Mouse (Mus musculus): Measurements from ENCODE around the gene Gm45837. TPM values are rescaled to one million over a fixed set of nuclear protein-coding genes. Genes with fewer than 3 reads are reported as not detected.

The Gm45837 gene
- polyA plus RNA-seq, 1 experiment from 2014 or later, result 4.2 TPM

DNA sequence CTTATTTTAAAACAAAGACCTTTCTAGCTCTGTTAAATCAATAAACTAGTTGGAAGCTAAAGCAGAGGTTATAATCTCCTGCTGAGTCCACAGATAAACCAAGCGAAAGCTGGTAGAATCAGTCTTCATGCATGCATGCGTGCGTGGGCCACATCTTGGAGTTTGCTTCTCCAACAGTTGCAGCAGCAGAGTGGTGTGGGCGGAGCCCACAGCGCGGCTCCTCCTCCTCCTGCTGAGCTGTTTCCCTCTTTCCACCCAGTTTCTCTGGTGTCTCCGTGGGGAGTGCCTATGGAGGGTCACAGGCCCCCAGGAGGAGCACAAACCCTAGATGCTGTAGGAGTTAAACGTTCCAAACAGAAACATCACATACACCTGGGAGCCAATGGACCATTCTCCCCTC, 126.9 kb downstream of the Gm45837 start:
- H3K4me3 ChIP-seq (ENCODE audit: low read depth, low read length), result no peak overlapping the region
- no peak for ATAC-seq (replicated peaks; ENCODE audit: insufficient number of reproducible peaks, low FRiP score, low TSS enrichment, low read depth)
- no peaks in the 10 kb centered on the region for H3K9me3 ChIP-seq (replicated peaks; ENCODE audit: control insufficient read depth, low read length)
- H3K4me1 ChIP-seq (ENCODE audit: control insufficient read depth, insufficient read depth, low read length), result no peaks in the 10 kb centered on the region
- H3K27me3 ChIP-seq (ENCODE audit: control insufficient read depth, insufficient read depth, low read length), result no peaks in the 10 kb centered on the region
- no peak for DNase-seq (ENCODE audit: low spot score)
- WGBS, result 53% methylated on average over 8 of the region's 8 CpGs
- H3K4me2 ChIP-seq (ENCODE audit: low read depth, low read length), result no peak overlapping the region
- H3K36me3 ChIP-seq (replicated peaks; ENCODE audit: control insufficient read depth, insufficient read depth, low read depth, low read length), result no peaks in the 10 kb centered on the region
- H3K9ac ChIP-seq (replicated peaks; ENCODE audit: low read length), result no peak overlapping the region
- no peak overlapping the region for H3K27ac ChIP-seq (replicated peaks; ENCODE audit: low read depth, low read length)

DNA sequence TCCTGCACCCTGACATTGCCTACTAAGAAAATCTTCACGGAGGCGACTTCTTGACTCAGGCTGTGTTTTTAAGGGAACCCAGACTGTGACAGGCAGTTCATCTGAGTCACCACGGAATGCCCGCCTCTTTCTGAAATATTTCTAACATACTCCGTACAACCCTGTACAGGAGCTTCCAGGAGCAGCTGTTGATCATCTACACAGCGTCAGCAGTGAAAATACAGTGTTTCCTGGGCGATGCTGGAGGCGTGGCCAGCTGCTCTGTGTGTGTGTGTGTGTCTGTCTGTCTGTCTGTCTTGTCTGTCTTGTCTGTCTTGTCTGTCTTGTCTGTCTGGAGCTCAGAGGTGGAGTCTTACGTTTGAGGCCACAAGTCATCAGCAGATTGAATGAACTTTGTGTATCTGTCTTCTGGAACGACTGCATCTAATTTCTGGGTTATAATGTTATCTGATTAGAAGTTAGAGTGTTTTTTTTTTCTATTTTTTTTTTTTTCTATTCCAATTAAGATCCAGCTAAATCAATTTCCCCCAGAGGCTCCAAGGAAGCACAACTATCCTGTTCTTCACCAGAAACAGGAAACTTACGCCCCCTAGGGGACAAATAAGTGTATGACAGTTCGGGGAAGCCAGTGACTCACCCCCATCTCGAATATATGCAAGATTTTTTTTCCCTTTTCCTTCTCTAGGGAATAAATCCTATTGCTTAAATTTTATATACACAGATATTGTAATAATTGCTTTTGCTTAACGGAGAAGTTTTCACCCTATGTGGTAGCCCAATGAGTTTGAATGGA, 127.7 kb downstream of the Gm45837 start:
- no peaks in the 10 kb centered on the region for H3K4me1 ChIP-seq (ENCODE audit: control insufficient read depth, insufficient read depth, low read length)
- H3K36me3 ChIP-seq (replicated peaks; ENCODE audit: control insufficient read depth, insufficient read depth, low read depth, low read length), result no peaks in the 10 kb centered on the region
- ATAC-seq (replicated peaks; ENCODE audit: insufficient number of reproducible peaks, low FRiP score, low TSS enrichment, low read depth) (no peak), DNase-seq (ENCODE audit: low spot score) (peak; percentile 58)
- H3K4me3 ChIP-seq (ENCODE audit: low read depth, low read length), result no peak overlapping the region
- H3K27me3 ChIP-seq (ENCODE audit: control insufficient read depth, insufficient read depth, low read length), result no peaks in the 10 kb centered on the region
- H3K9me3 ChIP-seq (replicated peaks; ENCODE audit: control insufficient read depth, low read length), result no peaks in the 10 kb centered on the region
- 57% methylated on average over 14 of the region's 14 CpGs for WGBS
- no peak overlapping the region for H3K9ac ChIP-seq (replicated peaks; ENCODE audit: low read length)
- H3K27ac ChIP-seq (replicated peaks; ENCODE audit: low read depth, low read length), result no peak overlapping the region
- no peak overlapping the region for H3K4me2 ChIP-seq (ENCODE audit: low read depth, low read length)

DNA sequence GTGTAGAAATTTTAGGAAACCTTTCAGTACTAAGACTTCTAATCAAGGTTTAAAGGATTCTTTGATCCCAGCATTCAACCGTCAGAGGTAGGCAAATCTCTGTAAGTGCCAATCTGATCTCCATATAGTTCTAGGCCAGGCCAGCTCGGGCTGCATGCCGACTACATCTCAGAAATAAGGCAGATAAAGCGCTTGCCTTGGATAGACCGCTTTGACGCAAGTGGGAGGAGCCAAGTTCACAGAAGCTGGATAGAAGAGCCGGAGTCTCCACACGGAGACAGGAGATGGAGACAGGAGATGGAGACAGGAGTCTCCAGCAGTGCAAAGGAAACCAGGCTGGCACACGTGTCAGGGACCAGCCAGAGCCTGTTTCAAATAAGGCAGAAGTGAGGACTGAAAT, 129.1 kb downstream of the Gm45837 start:
- Histone ChIP-seq H3K27ac (replicated peaks; ENCODE audit: low read depth, low read length) (no peak overlapping the region), H3K27me3 (ENCODE audit: control insufficient read depth, insufficient read depth, low read length) (no peaks in the 10 kb centered on the region), H3K9ac (replicated peaks; ENCODE audit: low read length) (no peak overlapping the region), H3K4me3 (ENCODE audit: low read depth, low read length) (no peak overlapping the region), H3K9me3 (replicated peaks; ENCODE audit: control insufficient read depth, low read length) (no peaks in the 10 kb centered on the region), H3K36me3 (replicated peaks; ENCODE audit: control insufficient read depth, insufficient read depth, low read depth, low read length) (no peaks in the 10 kb centered on the region), H3K4me1 (ENCODE audit: control insufficient read depth, insufficient read depth, low read length) (no peaks in the 10 kb centered on the region), H3K4me2 (ENCODE audit: low read depth, low read length) (no peak overlapping the region)
- ATAC-seq (replicated peaks; ENCODE audit: insufficient number of reproducible peaks, low FRiP score, low TSS enrichment, low read depth) (no peak), DNase-seq (ENCODE audit: low spot score) (no peak)
- 54% methylated on average over 9 of the region's 9 CpGs for WGBS

DNA sequence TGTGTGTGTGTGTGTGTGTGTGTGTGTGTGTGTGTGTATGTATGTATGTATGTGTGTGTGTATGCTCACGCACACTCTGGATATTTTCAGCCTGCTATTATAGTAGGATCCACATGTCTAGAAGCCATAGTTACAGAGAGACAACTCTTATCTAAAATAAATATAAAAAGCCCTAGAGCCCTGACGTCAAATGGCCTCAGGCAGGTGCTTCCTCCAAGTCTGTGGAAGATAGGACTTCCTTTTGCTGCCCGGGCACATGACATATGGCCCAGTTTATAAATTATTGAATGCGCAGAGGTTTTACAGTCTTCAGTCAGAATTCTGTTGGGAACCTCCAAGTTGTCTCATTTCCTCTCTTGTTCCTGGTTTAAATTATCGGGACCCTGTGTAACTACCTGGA, 130.0 kb downstream of the Gm45837 start:
- H3K36me3 ChIP-seq (replicated peaks; ENCODE audit: control insufficient read depth, insufficient read depth, low read depth, low read length), result no peaks in the 10 kb centered on the region
- no peaks in the 10 kb centered on the region for H3K9me3 ChIP-seq (replicated peaks; ENCODE audit: control insufficient read depth, low read length)
- ATAC-seq (replicated peaks; ENCODE audit: insufficient number of reproducible peaks, low FRiP score, low TSS enrichment, low read depth), result no peak
- 70% methylated on average over 5 of the region's 5 CpGs for WGBS
- no peak for DNase-seq (ENCODE audit: low spot score)
- no peak overlapping the region for H3K4me2 ChIP-seq (ENCODE audit: low read depth, low read length)
- H3K9ac ChIP-seq (replicated peaks; ENCODE audit: low read length), result no peak overlapping the region
- H3K4me1 ChIP-seq (ENCODE audit: control insufficient read depth, insufficient read depth, low read length), result no peaks in the 10 kb centered on the region
- no peak overlapping the region for H3K4me3 ChIP-seq (ENCODE audit: low read depth, low read length)
- H3K27me3 ChIP-seq (ENCODE audit: control insufficient read depth, insufficient read depth, low read length), result no peaks in the 10 kb centered on the region
- H3K27ac ChIP-seq (replicated peaks; ENCODE audit: low read depth, low read length), result no peak overlapping the region

DNA sequence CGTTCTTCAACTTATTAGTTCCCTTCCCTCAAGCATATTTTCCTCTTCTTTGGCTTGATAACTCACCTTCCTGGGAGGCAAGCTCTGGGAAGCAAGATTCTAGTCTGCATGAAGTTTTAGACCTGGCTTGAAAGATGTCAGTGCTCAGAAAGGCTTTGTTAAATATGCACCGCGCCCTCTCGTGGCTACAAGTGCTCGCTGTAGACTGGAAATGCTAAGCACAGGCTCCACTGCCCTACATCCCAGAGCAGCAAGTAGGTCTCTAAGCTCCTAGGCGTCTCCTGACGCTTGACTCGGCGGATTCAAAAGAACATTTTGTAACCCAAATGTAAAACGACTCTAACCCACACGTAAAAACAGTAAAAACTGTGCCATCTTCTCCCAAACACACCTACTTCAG, 130.4 kb downstream of the Gm45837 start:
- no peak overlapping the region for H3K27ac ChIP-seq (replicated peaks; ENCODE audit: low read depth, low read length)
- H3K36me3 ChIP-seq (replicated peaks; ENCODE audit: control insufficient read depth, insufficient read depth, low read depth, low read length), result no peaks in the 10 kb centered on the region
- no peaks in the 10 kb centered on the region for H3K9me3 ChIP-seq (replicated peaks; ENCODE audit: control insufficient read depth, low read length)
- DNase-seq (ENCODE audit: low spot score), result peak; percentile 89
- ATAC-seq (replicated peaks; ENCODE audit: insufficient number of reproducible peaks, low FRiP score, low TSS enrichment, low read depth), result no peak
- WGBS, result 3% methylated on average over 11 of the region's 11 CpGs
- H3K4me1 ChIP-seq (ENCODE audit: control insufficient read depth, insufficient read depth, low read length), result no peaks in the 10 kb centered on the region
- no peak overlapping the region for H3K4me3 ChIP-seq (ENCODE audit: low read depth, low read length)
- no peak overlapping the region for H3K9ac ChIP-seq (replicated peaks; ENCODE audit: low read length)
- H3K4me2 ChIP-seq (ENCODE audit: low read depth, low read length), result no peak overlapping the region
- no peaks in the 10 kb centered on the region for H3K27me3 ChIP-seq (ENCODE audit: control insufficient read depth, insufficient read depth, low read length)

DNA sequence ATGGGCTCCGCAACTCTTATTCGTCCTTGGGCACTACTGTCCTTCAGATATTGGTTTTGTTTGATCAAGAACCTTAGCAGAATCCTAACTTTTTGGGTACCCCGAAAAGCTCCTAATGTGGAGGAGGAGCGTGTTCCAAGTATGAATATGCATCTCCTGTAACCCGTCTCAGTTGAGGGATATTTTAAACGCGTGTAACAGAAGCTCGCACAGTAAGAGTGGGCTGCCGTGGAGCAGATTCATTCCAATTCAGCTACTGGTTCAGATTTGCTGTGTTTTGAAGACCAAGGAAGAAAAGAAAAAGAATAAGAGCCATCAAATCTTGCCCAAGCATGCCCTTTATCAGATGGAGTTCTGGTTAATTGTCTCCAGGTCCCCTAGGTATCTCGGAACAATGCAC, 131.0 kb downstream of the Gm45837 start:
- Histone ChIP-seq H3K27ac (replicated peaks; ENCODE audit: low read depth, low read length) (no peak overlapping the region), H3K9me3 (replicated peaks; ENCODE audit: control insufficient read depth, low read length) (no peaks in the 10 kb centered on the region), H3K4me1 (ENCODE audit: control insufficient read depth, insufficient read depth, low read length) (no peaks in the 10 kb centered on the region), H3K4me3 (ENCODE audit: low read depth, low read length) (no peak overlapping the region), H3K36me3 (replicated peaks; ENCODE audit: control insufficient read depth, insufficient read depth, low read depth, low read length) (no peaks in the 10 kb centered on the region), H3K4me2 (ENCODE audit: low read depth, low read length) (no peak overlapping the region), H3K27me3 (ENCODE audit: control insufficient read depth, insufficient read depth, low read length) (no peaks in the 10 kb centered on the region), H3K9ac (replicated peaks; ENCODE audit: low read length) (no peak overlapping the region)
- ATAC-seq (replicated peaks; ENCODE audit: insufficient number of reproducible peaks, low FRiP score, low TSS enrichment, low read depth) (no peak), DNase-seq (ENCODE audit: low spot score) (no peak)
- 75% methylated on average over 10 of the region's 10 CpGs for WGBS

DNA sequence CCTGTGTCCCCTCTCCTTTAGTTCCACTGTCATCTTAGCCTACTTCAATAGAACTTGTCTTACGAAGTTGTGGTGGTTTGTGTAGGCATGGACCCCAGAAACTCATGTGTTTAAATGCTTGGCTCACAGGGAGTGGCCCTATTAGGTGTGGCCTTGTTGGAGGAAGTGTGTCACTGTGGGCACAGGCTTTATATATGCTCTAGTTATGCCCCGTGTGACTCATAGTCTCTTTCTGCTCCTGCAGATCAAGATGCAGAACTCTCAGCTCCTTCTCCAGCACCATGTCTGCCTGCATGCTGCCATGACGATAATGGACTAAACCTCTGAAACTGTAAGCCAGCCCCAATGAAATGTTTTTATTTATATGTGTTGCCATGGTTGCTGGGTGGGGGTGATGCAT, 137.0 kb downstream of the Gm45837 start:
- no peaks in the 10 kb centered on the region for H3K27me3 ChIP-seq (ENCODE audit: control insufficient read depth, insufficient read depth, low read length)
- DNase-seq (ENCODE audit: low spot score) (no peak), ATAC-seq (replicated peaks; ENCODE audit: insufficient number of reproducible peaks, low FRiP score, low TSS enrichment, low read depth) (no peak)
- H3K27ac ChIP-seq (replicated peaks; ENCODE audit: low read depth, low read length), result no peak overlapping the region
- H3K36me3 ChIP-seq (replicated peaks; ENCODE audit: control insufficient read depth, insufficient read depth, low read depth, low read length), result no peaks in the 10 kb centered on the region
- no peak overlapping the region for H3K4me3 ChIP-seq (ENCODE audit: low read depth, low read length)
- no peak overlapping the region for H3K9ac ChIP-seq (replicated peaks; ENCODE audit: low read length)
- no peaks in the 10 kb centered on the region for H3K4me1 ChIP-seq (ENCODE audit: control insufficient read depth, insufficient read depth, low read length)
- no peak overlapping the region for H3K4me2 ChIP-seq (ENCODE audit: low read depth, low read length)
- 82% methylated on average over 3 of the region's 3 CpGs for whole genome bisulfite sequencing
- H3K9me3 ChIP-seq (replicated peaks; ENCODE audit: control insufficient read depth, low read length), result no peaks in the 10 kb centered on the region

DNA sequence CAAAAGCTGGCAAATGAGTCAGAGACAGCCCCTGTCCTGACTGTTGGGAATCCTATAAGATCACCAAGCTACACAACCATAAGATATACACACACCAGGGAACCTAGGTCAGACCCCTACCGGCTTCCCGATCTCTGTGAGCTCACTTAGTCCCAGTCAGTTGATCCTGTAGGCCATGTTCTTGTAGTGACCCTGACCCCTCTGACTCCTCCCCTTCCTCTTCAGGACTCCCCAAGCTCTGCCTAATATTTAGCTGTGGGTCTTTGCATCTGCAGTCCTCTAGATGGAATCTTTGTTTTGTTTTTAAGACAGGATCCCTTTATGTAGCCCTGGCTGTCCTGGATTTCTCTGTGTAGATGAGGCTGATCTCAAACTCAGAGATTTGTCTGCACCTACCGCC, 138.6 kb downstream of the Gm45837 start:
- 68% methylated on average over 3 of the region's 3 CpGs for WGBS
- no peak overlapping the region for H3K4me2 ChIP-seq (ENCODE audit: low read depth, low read length)
- no peaks in the 10 kb centered on the region for H3K27me3 ChIP-seq (ENCODE audit: control insufficient read depth, insufficient read depth, low read length)
- H3K4me3 ChIP-seq (ENCODE audit: low read depth, low read length), result no peak overlapping the region
- no peaks in the 10 kb centered on the region for H3K4me1 ChIP-seq (ENCODE audit: control insufficient read depth, insufficient read depth, low read length)
- no peaks in the 10 kb centered on the region for H3K36me3 ChIP-seq (replicated peaks; ENCODE audit: control insufficient read depth, insufficient read depth, low read depth, low read length)
- no peak overlapping the region for H3K9ac ChIP-seq (replicated peaks; ENCODE audit: low read length)
- ATAC-seq (replicated peaks; ENCODE audit: insufficient number of reproducible peaks, low FRiP score, low TSS enrichment, low read depth), result no peak
- DNase-seq (ENCODE audit: low spot score), result no peak
- H3K27ac ChIP-seq (replicated peaks; ENCODE audit: low read depth, low read length), result no peak overlapping the region
- H3K9me3 ChIP-seq (replicated peaks; ENCODE audit: control insufficient read depth, low read length), result no peaks in the 10 kb centered on the region

All from embryonic facial prominence, embryonic 11.5 days (tissue).